Mouse (Mus musculus) liver, embryonic 14.5 days (tissue): ENCODE results near the gene Ints3.
"Not testable (repeated sequence)": the region's sequence is repeated elsewhere in the genome, so short reads cannot be mapped to it uniquely, and the experiment has no call there.

Source experiments
- CTCF ChIP-seq: IDR thresholded peaks from 2 replicates; pipeline ENCODE4 v1.5.1; 2016; ENCODE audit warnings: antibody characterized with exemption, low read depth, control low read depth
- EP300 ChIP-seq: IDR thresholded peaks from 2 replicates; pipeline ENCODE4 v1.6.1; 2016; ENCODE audit warnings: antibody characterized with exemption, low read depth

DNA sequence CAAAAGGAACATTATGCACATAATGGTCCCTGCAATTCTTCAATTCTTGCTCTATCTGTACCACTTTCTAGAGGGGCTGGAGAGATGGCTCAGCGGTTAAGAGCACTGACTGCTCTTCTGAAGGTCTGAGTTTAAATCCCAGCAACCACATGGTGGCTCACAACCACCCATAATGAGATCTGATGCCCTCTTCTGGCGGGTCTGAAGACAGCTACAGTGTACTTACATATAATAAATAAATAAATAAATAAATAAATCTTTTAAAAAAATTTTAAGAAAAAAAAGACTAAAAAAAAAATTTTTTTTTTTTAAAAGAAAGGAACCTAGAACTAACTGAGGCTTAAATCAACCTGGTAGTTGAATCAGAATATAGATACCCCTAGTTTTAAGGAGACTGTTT, 90.6 kb downstream of the Ints3 start:
- not testable (repeated sequence) for TF ChIP-seq EP300
- peak; percentile 20; the same call in 1 of the 2 replicates for TF ChIP-seq CTCF
